Mouse (Mus musculus) heart, adult 18-20 months (tissue): Measurements from ENCODE around the gene Gpr18. TPM values are rescaled to one million over a fixed set of nuclear protein-coding genes. Genes with fewer than 3 reads are reported as not detected.

Experiments used
- DNase-seq, 2 experiments: peaks; one replicate each; pipeline ENCODE4 v3.0.0; 2021 to 2022; ENCODE audit warnings: mixed read lengths in 1 of 2
- total RNA-seq, 2 experiments: library from RNA; stranded (reverse); gene quantifications; 2 replicates each; pipeline ENCODE4 v1.2.3; 2021

Gpr18 gene
- total RNA-seq, 2 experiments from 2014 or later: 0.22 to 1.8 TPM

DNA sequence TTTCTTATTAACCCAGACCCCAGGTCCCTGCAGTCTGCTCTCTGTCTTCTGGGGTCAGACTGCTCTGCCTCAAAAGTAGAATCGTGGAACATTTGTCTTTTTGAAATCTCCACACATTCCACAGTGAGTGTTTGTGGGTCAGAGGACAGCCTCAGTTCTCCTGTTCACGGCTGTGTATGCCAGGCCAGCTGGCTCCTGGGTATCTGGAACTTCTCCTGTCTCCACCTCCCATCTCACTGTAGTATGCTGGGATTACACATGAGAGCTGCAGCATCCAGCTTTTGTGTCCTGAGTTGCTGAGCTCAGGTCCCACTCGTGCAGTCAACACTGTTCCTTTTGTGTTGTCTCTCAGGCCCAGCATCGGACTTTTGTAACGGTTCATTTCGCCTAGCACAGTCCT is 9.3 kb upstream of the Gpr18 start:
- DNase-seq: no peak

DNA sequence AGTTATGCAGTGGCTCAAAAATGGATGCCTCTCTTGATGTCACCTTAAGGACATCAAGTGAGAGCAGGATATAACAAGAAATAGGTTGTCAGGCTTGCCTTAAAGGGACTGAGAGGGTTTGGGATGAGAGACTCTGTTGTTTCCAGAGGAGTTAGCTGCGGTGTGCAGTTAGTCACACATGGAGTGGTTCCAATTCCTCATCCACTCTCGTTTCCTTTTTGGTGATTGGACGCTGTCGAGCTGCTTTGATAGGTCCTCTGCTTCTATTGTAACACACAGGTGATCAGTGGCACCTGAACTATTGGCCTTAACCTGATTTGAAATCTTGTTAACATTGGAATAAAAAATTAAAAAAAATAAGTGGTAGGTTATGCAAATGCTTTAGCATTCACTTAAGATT is 7.2 kb upstream of the Gpr18 start:
- DNase-seq: no peak

DNA sequence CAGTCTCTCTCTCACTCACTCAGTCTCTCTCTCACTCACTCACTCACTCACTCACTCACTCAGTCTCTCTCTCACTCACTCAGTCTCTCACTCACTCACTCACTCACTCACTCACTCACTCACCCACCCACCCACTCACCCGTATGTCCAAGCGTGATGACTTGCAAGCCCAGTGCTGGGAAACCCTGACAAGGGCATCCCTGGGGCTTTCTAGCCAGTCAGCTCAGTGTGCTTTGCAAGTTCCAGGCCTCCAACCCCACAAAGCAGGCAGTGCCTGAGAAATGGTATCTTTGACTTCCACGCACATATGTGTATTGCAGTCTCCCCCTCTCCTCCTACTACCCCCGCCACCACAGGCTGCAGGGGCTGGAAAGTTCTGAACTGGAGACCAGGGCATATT is 6.4 kb upstream of the Gpr18 start:
- no peak for DNase-seq

DNA sequence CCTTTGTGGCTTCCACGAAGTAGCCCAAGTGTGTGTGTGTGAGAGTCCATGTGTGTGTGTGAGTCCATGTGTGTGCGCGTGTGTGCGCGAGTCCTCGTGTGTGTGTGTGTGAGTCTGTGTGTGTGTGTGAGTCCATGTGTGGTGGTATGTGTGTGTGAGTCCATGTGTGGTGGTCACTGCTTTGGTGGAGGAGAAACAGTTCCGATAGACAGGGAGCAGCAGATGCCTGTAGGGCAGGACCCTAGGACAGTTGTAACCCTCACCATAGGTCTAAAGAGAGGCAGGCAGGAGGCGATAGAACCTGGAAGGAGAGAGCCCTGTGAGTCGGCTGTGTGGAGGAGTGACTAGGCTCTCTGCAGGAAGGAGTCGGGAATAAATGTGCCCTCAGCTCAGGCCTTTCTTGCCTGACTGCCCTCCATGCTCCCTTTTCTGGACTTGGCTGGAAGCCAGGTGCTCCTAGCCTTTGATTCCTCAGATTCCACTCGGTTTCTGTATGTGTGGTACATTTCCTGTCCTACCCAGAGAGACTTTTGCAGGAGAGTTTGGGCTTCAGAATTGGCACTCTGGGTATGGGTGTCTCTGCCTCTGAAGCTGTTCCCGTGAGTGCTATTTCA is 5.0 kb upstream of the Gpr18 start:
- no peak for DNase-seq

DNA sequence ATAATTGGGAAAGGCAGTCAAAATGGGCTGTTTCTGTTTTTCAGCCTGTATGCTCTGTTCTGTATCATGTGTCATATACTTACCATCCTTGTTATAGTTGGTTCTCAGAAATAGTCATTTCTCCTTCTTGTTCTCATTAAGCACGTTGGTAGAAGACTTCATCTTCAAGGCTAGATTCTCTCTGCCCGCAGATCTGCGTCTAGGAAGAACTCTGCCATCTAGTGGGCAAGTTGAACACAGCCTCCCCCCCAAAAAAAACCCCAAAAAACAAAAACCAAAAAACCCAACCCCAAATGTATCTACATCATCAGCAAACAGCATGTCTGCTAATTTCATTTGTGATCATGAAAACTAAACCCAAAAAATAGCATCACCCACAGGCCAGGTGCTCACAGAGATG is 4.2 kb upstream of the Gpr18 start:
- no peak for DNase-seq

DNA sequence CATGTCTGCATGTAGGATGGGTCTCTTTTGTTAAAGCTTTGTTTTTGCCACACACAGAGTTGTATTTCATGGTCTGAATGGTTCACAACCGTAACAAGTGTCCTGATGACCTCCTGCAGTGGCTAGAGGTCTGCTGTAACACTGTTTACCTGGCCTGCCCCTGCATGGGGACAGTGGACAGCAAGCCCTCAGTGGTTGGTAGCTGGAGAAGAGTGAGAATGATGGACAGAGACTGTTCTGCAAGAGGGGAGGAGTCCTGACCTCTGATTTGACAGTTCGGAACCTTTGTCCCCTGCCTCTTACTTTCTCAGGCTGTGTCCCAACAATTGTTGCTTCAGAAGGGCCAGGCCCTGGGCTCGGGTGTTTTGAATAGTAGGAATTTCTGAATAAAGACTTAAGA is 2.7 kb upstream of the Gpr18 start:
- DNase-seq: no peak

DNA sequence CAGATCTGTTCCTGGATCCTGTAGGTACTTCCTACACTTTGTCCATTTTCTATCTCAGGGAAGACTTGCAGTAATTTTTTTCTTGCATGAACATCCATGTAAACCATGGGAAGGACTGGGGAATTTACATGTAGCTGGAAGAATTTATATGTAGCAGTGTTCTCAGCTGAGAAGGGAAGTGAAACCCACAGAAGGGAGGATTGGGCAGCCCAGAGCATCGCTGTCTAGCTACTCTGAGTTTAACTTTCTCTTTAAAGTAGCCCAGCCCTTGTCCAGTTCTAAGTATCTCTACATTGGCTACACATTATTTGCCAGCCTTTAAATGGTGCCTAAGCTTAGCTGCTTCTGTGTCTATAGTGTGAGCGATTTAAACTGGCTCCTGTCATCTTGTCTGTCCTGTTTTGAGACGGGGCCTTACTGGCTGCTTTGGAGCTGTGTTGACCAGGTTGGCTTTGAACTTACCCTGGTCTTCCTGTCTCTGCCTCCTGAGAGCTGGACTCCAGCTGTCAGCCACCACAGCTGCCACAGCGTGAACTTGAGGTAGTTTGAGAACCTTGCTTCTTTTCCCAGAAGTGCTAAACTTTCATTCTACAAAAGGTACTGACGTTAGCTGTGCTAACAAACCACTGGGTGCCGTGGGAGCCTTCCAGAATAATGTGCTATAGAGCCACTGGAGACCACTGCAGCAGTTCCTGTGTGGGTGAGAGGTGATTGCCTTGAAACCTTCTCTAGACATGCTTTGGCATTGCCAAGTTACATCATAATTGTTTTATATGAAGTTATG is 922 bp upstream of the Gpr18 start:
- no peak for DNase-seq

DNA sequence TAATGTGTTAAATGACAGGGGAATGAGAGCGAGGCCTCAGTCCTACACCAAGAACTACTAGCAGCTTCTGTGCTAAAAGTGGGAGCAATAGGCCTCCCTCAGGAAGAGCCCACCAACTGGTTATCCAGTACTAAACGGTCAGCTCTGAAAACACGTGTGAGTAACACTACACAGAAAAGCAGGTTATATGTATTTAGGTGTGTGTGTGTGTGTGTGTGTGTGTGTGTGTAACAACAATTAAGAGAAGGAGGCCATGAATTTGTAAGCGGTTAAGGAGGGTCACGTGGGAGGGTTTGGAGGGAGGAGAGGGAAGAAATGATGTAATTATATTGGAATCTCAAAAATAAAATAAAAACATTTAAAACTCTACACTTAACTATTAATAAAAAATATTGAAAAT is 438 bp downstream of the Gpr18 start:
- no peak for DNase-seq

DNA sequence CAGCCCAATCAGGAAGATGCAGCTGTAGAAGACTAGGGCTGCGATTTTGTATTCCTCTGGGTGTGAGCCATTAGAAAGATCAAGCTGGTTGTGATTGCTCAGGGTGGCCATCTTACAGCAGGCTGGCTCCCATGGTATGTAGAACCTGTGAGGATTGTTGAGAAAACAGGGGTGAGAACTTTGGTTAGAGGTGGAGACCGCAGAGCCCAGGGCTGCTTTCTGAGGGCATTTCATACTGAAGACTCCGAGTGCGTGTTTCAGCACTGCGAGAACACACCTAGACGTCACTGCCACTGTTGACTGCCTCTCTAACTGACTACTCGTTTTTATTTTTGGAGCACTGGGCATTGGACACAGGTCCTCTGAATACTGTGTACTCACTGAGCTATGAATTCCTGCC is 3.1 kb downstream of the Gpr18 start:
- no peak for DNase-seq

DNA sequence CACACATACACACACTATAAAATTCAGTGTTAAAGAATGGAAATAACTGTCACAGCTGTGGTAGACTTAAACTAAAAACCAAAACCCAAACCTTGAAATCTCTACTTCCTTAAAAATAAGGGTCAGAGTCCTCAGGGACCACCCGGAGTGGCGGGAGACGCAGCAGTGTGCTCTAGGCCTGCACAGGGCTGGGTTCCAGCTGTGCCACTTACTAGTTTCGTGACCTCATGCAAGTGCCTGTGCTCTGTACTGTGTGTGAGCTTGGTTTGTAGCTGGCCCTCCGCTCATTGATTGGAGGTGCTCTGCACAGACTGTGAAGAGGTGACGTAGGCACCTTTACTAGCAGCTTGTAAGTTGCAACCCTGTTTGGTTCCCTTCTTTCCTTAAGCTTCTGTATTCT is 5.7 kb downstream of the Gpr18 start:
- no peak for DNase-seq

DNA sequence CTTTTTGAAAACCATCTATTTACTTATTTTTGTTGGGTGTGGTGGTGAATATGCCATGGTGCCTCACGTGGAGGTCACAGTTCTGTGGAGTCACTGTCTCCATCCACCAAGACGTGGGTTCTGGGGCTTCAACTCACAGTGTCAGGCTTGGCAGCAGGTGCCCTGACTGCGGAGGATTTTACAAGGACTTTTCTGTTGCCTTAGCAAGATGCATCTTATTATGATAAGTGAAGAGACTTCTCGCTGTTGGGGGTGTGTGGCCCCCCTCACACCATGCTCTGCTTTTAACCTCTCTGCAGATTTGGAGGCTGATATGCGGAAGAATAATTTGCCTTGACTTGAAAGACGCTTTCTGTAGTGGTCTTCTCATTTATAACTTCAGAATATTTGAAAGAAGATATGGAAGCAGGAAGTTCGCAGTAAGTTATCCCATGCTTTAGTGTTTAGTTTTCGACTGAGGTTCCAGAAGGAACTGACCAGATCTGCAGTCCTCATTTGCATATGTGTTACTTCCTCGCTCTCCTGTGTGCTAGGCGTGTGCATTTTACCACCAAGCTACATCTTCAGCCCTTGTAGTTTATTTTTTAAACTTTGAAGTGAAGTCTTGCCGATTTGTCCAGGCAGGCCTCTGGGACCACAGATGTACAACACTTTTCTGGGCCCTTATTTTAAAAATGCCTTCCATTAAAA is 8.4 kb downstream of the Gpr18 start:
- DNase-seq: no peak

DNA sequence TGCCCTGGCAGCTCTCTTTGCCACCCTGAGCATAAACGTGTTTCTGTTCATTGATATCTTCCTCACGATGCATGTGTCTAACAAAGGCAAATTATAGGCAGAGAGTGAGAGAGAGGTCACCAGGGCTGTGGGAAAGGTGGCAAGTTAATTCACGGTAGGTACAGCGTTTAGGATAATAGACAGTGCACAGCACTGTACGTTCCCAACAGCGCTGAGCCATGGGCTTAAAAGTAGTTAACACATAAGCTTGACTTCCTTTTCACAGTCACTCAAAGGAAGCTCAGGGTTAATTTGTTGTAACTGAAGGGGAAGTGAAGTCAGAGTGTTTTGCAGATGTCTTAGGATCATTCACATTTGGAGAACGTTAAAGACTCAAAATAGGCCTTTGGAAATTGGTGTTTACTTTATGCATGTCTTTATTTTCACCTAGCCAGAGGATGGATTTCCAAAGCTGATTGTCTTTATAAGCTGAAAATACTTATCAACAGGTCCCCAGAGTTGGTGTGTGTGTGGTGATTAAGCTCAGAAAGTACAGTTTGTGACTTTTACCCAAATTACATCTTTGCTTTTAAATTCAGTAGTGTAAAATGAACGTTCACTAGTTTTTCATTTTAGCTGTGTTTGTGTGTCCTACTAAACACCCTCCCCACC is 9.1 kb downstream of the Gpr18 start:
- DNase-seq: no peak

DNA sequence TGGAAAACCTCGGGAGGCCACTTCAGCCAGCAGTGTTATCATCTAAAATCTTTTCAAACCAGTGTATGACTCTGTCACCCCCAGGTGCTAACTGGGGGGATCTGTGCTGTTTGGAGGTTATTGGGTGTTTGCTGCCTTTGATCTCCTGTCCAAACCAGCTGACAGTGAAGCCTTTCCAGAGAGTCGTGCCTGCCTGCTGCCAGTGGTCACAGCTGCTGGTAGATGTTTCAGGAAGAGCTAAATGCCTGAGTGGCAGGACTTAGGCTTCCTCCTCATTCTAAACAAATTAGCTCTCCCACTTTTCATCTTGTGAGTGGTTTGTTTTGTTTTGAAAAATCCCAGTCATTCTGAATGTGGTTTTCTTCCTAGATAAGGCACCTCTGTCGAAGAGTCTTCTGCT is 10.8 kb downstream of the Gpr18 start:
- DNase-seq: no peak

DNA sequence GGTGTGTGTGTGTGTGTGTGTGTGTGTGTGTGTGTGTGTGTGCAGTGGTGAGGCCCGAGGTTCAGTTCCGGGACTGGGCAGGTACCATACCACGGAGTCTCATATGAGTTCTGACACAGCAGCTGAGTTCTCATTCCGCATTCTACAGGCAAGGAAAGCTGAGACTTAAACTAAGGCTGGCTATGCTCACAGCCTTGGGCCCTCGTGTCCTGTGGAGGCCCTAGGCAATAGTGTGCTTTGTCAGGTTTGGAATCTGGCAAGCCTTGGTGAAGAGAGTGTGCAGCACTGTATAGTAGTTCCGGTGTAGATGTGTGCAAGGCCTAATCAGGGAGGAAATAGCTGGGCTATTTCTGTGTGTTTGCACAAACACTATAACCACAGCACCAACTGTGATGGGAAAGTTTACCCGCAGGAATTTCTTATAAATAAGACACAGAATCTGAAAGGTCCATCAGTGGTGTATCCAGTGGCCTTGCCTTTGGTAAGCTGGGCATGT is 12.2 kb downstream of the Gpr18 start:
- DNase-seq: no peak

DNA sequence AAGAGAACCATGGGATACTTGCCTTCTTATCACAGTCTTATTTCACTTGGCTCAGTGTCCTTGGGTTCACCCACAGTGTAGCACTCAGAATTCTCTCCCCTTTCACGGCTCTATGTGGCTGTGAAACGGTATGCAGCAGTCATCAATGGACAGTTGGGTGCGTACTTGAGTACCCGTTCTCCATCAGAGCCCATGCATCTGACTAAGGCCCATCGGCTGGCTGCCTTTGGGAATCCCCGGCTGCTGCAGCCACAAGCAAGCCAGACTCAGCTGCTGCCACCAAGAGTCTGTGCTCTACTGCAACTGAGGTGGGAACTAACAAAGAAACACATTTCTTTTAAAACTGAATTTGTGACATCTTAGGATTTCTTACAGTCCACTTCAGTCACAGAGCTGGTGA is 14.1 kb downstream of the Gpr18 start:
- no peak for DNase-seq

DNA sequence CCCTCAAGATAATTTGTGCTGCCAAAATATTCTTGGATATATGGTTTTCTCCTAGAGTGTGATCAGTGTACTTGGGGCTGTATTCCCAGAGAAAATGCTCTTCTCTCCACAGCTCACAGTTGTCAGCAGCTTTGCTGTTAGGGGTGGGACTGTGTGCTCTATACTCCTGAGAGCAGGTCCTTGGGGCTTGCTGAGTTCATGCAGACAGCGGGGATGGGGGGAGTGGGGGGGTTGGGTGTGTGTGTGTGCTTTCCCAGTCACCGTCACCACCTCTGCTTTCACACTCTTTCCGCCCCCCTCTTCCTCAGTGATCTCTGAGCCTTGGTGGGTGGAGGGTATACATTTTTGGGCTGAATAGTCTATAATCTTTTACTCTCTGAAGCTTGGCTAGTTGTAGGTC is 16.5 kb downstream of the Gpr18 start:
- DNase-seq: no peak

DNA sequence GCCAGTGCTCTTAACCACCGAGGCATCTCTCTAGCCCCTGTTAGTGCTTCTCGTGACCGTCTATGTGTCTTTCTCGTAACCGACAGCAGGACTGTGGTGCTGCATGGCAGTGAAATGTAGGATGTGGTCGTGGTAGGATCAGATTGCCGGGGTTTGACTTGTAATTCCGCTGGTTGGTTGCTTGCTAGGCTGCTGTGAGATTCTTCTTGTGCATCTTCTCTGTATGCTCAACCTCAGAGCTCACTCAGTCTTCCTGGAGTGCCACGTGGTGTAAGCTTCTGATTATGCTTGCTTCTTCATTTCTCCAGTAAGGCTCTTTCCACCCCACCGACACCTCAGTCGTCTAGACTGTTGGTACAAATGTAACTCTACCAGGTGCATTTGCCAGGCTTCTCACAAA is 17.1 kb downstream of the Gpr18 start:
- no peak for DNase-seq

DNA sequence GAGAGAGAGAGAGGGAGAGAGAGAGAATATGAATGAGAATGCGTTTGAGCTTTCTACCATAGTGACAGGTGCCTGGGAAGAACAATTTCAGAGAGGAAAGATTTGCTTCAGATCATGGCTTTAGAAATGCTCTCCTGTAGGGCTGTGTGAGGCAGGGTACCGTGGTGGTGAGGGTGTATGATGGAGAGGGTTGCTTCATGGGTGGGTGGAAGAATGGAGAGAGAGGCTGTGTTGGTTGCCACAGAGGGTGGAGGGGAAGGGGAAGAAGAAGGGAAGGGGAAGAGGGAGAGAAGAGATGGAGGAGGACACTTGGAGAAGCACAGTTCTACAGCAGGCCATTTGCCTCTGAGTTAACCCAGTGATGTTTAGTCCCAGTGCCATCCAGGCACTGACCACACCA is 17.8 kb downstream of the Gpr18 start:
- DNase-seq: no peak

DNA sequence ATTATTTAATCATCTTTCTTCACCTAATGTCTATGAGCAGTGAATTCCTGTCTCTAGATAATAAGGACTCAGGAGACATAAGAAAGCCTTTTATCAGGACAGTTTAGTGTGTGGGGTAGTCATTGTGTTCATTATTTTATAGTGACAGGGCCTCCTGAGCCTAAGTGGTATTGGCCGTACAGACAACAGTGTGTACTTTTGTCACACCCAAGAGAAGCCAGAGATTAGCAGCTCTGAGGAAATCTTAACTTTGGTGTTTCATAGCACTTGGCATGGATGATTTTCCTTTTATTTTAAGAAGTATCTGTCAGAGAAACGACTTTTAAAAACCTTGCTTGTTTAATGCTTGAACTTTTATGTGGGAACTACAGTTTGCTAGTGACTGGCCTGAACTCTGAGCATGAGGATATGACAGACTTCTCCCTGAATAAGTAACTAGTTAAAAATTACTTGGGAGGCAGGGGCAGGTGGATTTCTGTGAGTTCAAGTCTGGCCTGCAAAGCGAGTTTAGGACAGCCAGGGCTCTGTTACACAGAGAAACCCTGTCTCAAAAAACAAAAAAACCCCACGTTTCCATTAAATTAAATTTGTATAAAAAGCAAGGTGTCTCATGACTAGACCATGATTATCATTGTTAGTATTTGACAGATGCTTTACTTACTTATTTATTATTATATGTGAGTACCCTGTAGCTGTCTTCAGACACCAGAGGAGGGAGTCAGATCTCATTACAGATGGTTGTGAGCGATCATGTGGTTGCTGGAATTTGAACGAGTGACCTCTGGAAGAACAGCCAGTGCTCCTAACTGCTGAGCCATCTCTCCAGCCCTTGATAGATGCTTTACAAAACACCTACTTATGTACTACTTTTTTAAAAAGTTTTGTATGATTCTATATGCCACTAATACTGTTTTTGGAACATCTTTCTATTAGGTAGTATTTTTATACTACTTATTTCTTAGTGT is 19.2 kb downstream of the Gpr18 start:
- no peak for DNase-seq

DNA sequence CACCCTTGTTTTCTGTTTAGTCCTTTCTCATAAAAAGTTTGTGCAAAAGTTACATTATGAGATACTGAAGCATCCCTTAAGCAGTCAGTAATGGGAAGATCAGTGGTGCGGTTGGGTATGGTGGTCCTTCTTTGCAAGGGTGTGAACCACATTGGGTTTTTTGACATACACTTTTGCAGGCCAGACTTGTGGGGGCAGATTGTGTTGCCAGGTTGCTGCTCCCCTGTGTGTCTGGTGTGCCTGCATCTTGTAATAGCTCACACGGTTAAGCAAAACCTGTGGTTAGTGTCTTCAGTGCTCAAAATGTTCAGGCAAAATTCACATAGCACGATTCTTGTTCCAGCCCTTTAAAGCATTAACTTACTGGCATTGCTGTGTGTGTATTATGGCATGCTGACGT is 20.3 kb downstream of the Gpr18 start:
- no peak for DNase-seq

DNA sequence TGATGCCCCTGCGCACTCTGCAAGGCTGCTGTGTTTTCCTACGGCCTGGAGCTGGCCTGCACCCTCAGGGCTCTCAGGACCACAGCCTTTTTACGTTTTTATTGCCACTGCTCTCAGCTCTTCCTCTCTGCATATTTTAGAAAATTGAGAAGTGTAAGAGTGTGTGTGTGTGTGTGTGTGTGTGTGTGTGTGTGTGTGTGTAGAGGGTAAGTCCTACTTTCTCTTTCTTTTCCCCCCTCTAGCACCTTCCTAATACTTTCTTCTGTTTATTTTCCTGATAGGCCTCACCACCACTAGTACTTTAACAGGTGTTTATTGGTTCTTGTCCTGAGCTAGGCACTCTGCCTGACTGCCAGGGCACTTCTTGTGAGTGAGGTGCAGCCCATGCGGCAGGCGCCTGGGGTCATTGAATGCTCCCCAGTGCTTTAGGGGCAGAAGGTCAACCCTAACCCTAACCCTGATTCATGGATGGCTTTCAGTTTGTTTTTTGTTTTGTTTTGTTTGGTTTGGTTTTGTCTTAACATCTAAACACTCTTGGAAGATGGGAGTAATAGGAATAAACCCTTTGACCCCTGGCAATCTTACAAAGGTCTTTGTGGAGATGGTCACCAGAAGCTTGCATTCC is 21.0 kb downstream of the Gpr18 start:
- no peak for DNase-seq
